Mouse (Mus musculus): Measurements from ENCODE around the gene Gm4177. TPM values are rescaled to one million over a fixed set of nuclear protein-coding genes. Genes with fewer than 3 reads are reported as not detected.

The Gm4177 gene
- total RNA-seq (2023), result not detected in 2 replicates

DNA sequence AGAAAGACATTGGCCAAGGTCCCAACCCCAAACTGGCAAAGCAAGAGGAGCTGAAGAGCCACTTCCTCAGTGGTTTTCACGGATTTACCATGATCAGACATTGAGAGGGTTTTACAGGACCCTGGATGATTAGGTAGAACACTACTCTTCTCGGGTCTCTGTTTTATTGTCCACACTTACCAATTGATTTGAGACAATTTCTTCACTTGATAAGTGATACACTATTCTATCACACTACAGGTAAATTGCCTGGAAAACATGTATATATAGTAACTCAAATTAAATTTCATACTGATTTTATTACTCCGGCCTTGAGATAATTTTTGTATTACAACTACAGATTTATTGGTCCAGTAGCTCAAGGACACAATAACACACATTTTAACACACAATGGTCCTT is at the start of gene Gm4177:
TSS of gene Gm4177 (minus strand) at position 101 of the 400 bp plus-strand sequence.

GRCm38 (mm10) chr7:21844167-21844566 is 47.6 kb upstream of the Gm4177 start, which contains the start of gene Gm5725:
Gene Gm5725 (minus strand): TSS chr7:21844267.

DNA sequence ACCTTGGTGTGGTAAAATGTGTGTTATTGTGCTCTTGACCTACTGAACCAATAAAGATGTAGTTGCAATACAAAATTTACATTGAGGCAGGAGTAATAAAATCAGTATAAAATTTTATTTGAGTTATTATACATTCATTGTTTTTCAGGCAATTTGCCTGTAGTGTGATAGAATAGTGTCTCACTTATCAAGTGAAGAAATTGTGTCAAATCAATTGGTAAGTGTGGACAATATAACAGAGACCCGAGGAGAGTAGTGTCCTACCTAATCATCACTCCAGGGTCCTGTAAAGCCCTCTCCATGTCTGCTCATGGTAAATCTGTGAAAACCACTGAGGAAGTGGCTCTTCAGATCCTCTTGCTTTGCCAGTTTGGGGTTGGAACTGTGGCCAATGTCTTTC is 35.5 kb upstream of the Gm4177 start, which contains the start of gene Vmn1r135:
TSS of gene Vmn1r135 (plus strand) at position 301 of the 400 bp plus-strand sequence.

DNA sequence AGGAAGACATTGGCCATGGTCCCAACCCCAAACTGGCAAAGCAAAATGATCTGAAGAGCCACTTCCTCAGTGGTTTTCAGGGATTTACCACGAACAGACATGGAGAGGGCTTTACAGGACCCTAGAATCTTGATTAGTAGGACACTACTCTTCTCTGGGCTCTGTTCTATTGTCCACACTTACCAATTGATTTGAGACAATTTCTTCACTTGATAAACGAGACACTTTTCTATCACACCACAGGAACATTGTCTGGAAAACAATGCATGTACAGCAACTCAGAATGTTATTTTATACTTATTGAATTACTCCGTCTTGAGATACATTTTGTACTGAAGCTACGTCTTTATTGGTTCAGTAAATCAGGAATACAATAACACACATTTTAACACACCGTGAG is 35.2 kb downstream of the Gm4177 start, which contains the start of gene Gm4175:
TSS of gene Gm4175 (minus strand) at position 101 of the 400 bp plus-strand sequence.

Other genes starting within 250 kb of the Gm4177 start
- gene Vmn1r132, start 182.6 kb downstream of the Gm4177 start, total RNA-seq (2023), result not detected in 2 replicates
- gene Gm4175, start 35.3 kb downstream of the Gm4177 start, total RNA-seq (2023), result not detected in 2 replicates
- gene Vmn1r135, start 35.6 kb upstream of the Gm4177 start, total RNA-seq (2023), result not detected in 2 replicates
- not detected in 2 replicates for gene Gm5725, start 47.5 kb upstream of the Gm4177 start, total RNA-seq (2023)
- not detected in 2 replicates for gene Gm5891, start 124.6 kb upstream of the Gm4177 start, total RNA-seq (2023)
- gene Vmn1r137, start 197.9 kb upstream of the Gm4177 start, total RNA-seq (2023), result not detected in 2 replicates
- gene Vmn1r138, start 232.2 kb upstream of the Gm4177 start, total RNA-seq (2023), result not detected in 2 replicates